Mouse (Mus musculus) liver, embryonic 14.5 days (tissue): ENCODE data around the gene Ano4. TPM values are rescaled to one million over a fixed set of nuclear protein-coding genes. Genes with fewer than 3 reads are reported as not detected.

Experiments used
- ATAC-seq: fragments of 200-750 bp; cut with Nextera tagmentation; 2 replicates; pipeline ENCODE4 v1.8.0; 2017; ENCODE audit warnings: moderate number of reproducible peaks, mild to moderate bottlenecking, moderate library complexity; ENCODE audit not compliant: insufficient read depth
- DNase-seq, 3 experiments: peaks; one replicate each; pipeline ENCODE4 v3.0.0-alpha.2; 2012 to 2013; ENCODE audit warnings: low read depth in 3 of 3, low spot score in 3 of 3
- H3K27ac ChIP-seq: fragments of 300-500 bp; sonication (generic); 2 replicates; pipeline ENCODE4 v1.5.1; 2014; ENCODE audit warnings: moderate library complexity, mild to moderate bottlenecking, control low read depth, inconsistent platforms
- H3K27me3 ChIP-seq: fragments of 300-500 bp; sonication (generic); 2 replicates; pipeline ENCODE4 v1.6.1; 2014; ENCODE audit warnings: mild to moderate bottlenecking, low read length, moderate library complexity; ENCODE audit not compliant: control insufficient read depth, insufficient read depth
- H3K36me3 ChIP-seq: fragments of 300-500 bp; sonication (generic); replicated peaks from 2 replicates; pipeline ENCODE4 v1.6.1; 2014; ENCODE audit warnings: low read depth; ENCODE audit not compliant: control insufficient read depth, insufficient read depth
- H3K4me1 ChIP-seq, 2 experiments: fragments of 200-500 bp in 1 of 2; fragments of 300-500 bp in 1 of 2; sonication (generic) in 1 of 2; replicated peaks; 2 replicates each; pipeline ENCODE4 v1.6.1; 2012 to 2014; ENCODE audit warnings: antibody characterized with exemption in 1 of 2, inconsistent platforms in 1 of 2, low read length in 1 of 2; ENCODE audit not compliant: control insufficient read depth in 2 of 2, insufficient read depth in 2 of 2
- H3K4me2 ChIP-seq: fragments of 300-500 bp; sonication (generic); 2 replicates; pipeline ENCODE4 v1.6.1; 2014; ENCODE audit warnings: low read depth, mild to moderate bottlenecking, control low read depth, moderate library complexity
- H3K4me3 ChIP-seq, 2 experiments: fragments of 200-500 bp in 1 of 2; fragments of 300-500 bp in 1 of 2; sonication (generic) in 1 of 2; 2 replicates each; pipeline ENCODE4 v1.5.1; 2012 to 2014; ENCODE audit warnings: low read depth in 2 of 2, low read length in 2 of 2, mild to moderate bottlenecking in 2 of 2, control low read depth in 1 of 2, inconsistent platforms in 1 of 2, moderate library complexity in 1 of 2; ENCODE audit not compliant: insufficient read depth in 1 of 2
- H3K9ac ChIP-seq: fragments of 300-500 bp; sonication (generic); replicated peaks from 2 replicates; pipeline ENCODE4 v1.6.1; 2014; ENCODE audit warnings: mild to moderate bottlenecking, control low read depth, moderate library complexity
- H3K9me3 ChIP-seq: fragments of 300-500 bp; sonication (generic); 2 replicates; pipeline ENCODE4 v1.6.1; 2016; ENCODE audit warnings: low read length, mixed read lengths; ENCODE audit not compliant: control insufficient read depth
- CTCF ChIP-seq: IDR thresholded peaks from 2 replicates; pipeline ENCODE4 v1.5.1; 2016; ENCODE audit warnings: antibody characterized with exemption, low read depth, control low read depth
- EP300 ChIP-seq: IDR thresholded peaks from 2 replicates; pipeline ENCODE4 v1.6.1; 2016; ENCODE audit warnings: antibody characterized with exemption, low read depth
- WGBS: fragments of 180-500 bp; shearing (Covaris S2); extraction: QIAGEN DNeasy Blood & Tissue Kit; methylation state at CpG from one replicate; pipeline ENCODE4 v1.1.7; 2014; ENCODE audit not compliant: insufficient replicate concordance; 5-methylcytosine and 5-hydroxymethylcytosine counted together
- polyA plus RNA-seq, 2 experiments: library from polyadenylated mRNA; depleted of rRNA in 1 of 2; stranded (reverse) in 1 of 2; unstranded in 1 of 2; fragments of >200 nt; fragmentation: Nextera tagmentation in 1 of 2; extraction: Ambion mirVana in 1 of 2; gene quantifications; 2 replicates each; pipeline versions ENCODE4 v1.2.1 to v1.2.3; 2012 to 2014

Ano4 gene
- polyA plus RNA-seq, 2 experiments: 0.03 to 0.08 TPM

- peak; percentile 84 for TF ChIP-seq CTCF
- no peak for TF ChIP-seq EP300
- Histone ChIP-seq H3K4me3 (no peak overlapping the region), H3K4me2 (no peak overlapping the region), H3K27ac (no peak overlapping the region), H3K9ac (no peak overlapping the region), H3K9me3 (no peaks in the 10 kb centered on the region), H3K36me3 (no peaks in the 10 kb centered on the region), H3K27me3 (no peaks in the 10 kb centered on the region), H3K4me1 (no peaks in the 10 kb centered on the region)
- ATAC-seq: no peak
- 25% methylated on average over 15 of the region's 15 CpGs for WGBS
- DNase-seq: peak; percentile 11 to 19 (median 18)
Observed at GRCm38 (mm10) chr10:89327004-89327511, 17.5 kb downstream of the Ano4 start.

GRCm38 (mm10) chr10:89326383-89326782 lies 18.2 kb downstream of the Ano4 start:
- TF ChIP-seq CTCF (no peak), EP300 (no peak)
- DNase-seq: no peak
- no peaks in the 10 kb centered on the region for H3K9me3 ChIP-seq
- H3K4me1 ChIP-seq: no peaks in the 10 kb centered on the region
- H3K27me3 ChIP-seq: no peaks in the 10 kb centered on the region
- H3K36me3 ChIP-seq: no peaks in the 10 kb centered on the region
- no peak overlapping the region for H3K27ac ChIP-seq
- no peak overlapping the region for H3K4me3 ChIP-seq
- H3K4me2 ChIP-seq: no peak overlapping the region
- 76% methylated on average over 5 of the region's 5 CpGs for WGBS
- ATAC-seq: no peak
- no peak overlapping the region for H3K9ac ChIP-seq

- Histone ChIP-seq H3K27me3 (no peaks in the 10 kb centered on the region), H3K36me3 (no peaks in the 10 kb centered on the region), H3K4me2 (no peak overlapping the region), H3K4me1 (no peaks in the 10 kb centered on the region), H3K4me3 (no peak overlapping the region), H3K27ac (no peak overlapping the region), H3K9ac (no peak overlapping the region), H3K9me3 (no peaks in the 10 kb centered on the region)
- TF ChIP-seq EP300 (no peak), CTCF (no peak)
- DNase-seq (no peak), ATAC-seq (no peak)
Observed at GRCm38 (mm10) chr10:89307566-89307965, 37.0 kb downstream of the Ano4 start.

GRCm38 (mm10) chr10:89300346-89300745 lies 44.2 kb downstream of the Ano4 start:
- ATAC-seq (no peak), DNase-seq (no peak)
- Histone ChIP-seq H3K36me3 (no peaks in the 10 kb centered on the region), H3K4me3 (no peak overlapping the region), H3K27ac (no peak overlapping the region), H3K4me2 (no peak overlapping the region), H3K27me3 (no peaks in the 10 kb centered on the region), H3K9me3 (no peaks in the 10 kb centered on the region), H3K4me1 (no peaks in the 10 kb centered on the region), H3K9ac (no peak overlapping the region)
- TF ChIP-seq EP300: no peak
- TF ChIP-seq CTCF: no peak
- WGBS: 37% methylated on average over 2 of the region's 2 CpGs

GRCm38 (mm10) chr10:89292784-89293183 lies 51.8 kb downstream of the Ano4 start:
- Histone ChIP-seq H3K9ac (no peak overlapping the region), H3K27ac (no peak overlapping the region), H3K27me3 (no peaks in the 10 kb centered on the region), H3K4me3 (no peak overlapping the region), H3K4me2 (no peak overlapping the region), H3K9me3 (no peaks in the 10 kb centered on the region), H3K4me1 (no peaks in the 10 kb centered on the region), H3K36me3 (no peaks in the 10 kb centered on the region)
- no peak for TF ChIP-seq CTCF
- TF ChIP-seq EP300: no peak
- DNase-seq: no peak
- 45% methylated on average over 3 of the region's 3 CpGs for WGBS
- ATAC-seq: no peak

- Histone ChIP-seq H3K4me3 (no peak overlapping the region), H3K4me1 (no peaks in the 10 kb centered on the region), H3K36me3 (no peaks in the 10 kb centered on the region), H3K9ac (no peak overlapping the region), H3K27me3 (no peaks in the 10 kb centered on the region), H3K9me3 (no peaks in the 10 kb centered on the region), H3K4me2 (no peak overlapping the region), H3K27ac (no peak overlapping the region)
- 42% methylated on average over 6 of the region's 6 CpGs for WGBS
- ATAC-seq (no peak), DNase-seq (no peak)
- no peak for TF ChIP-seq EP300
- no peak for TF ChIP-seq CTCF
Observed at GRCm38 (mm10) chr10:89290698-89291097, 53.9 kb downstream of the Ano4 start.
